Mouse (Mus musculus) hindbrain, embryonic 11.5 days (tissue): ENCODE results near the gene Etv6. TPM values are rescaled to one million over a fixed set of nuclear protein-coding genes. Genes with fewer than 3 reads are reported as not detected.

Source experiments
- ATAC-seq: fragments of 200-750 bp; cut with Nextera tagmentation; 2 replicates; pipeline ENCODE4 v1.8.0; 2017; ENCODE audit warnings: mild to moderate bottlenecking, moderate TSS enrichment, moderate library complexity; ENCODE audit not compliant: low FRiP score
- DNase-seq: peaks from one replicate; pipeline ENCODE4 v3.0.0-alpha.2; 2015; ENCODE audit warnings: low spot score
- H3K27ac ChIP-seq: fragments of 300-500 bp; sonication (generic); 2 replicates; pipeline ENCODE4 v1.5.1; 2014; ENCODE audit warnings: mild to moderate bottlenecking, low read depth, low read length
- H3K27me3 ChIP-seq: fragments of 300-500 bp; sonication (generic); 2 replicates; pipeline ENCODE4 v1.6.1; 2014; ENCODE audit warnings: mild to moderate bottlenecking, low read length, moderate library complexity, mixed read lengths; ENCODE audit not compliant: control insufficient read depth, insufficient read depth
- H3K36me3 ChIP-seq: fragments of 300-500 bp; sonication (generic); 2 replicates; pipeline ENCODE4 v1.6.1; 2014; ENCODE audit warnings: mild to moderate bottlenecking, low read length, moderate library complexity, mixed read lengths; ENCODE audit not compliant: control insufficient read depth, insufficient read depth
- H3K4me1 ChIP-seq: fragments of 300-500 bp; sonication (generic); replicated peaks from 2 replicates; pipeline ENCODE4 v1.6.1; 2014; ENCODE audit warnings: low read length, mixed read lengths; ENCODE audit not compliant: control insufficient read depth, insufficient read depth
- H3K4me2 ChIP-seq: fragments of 300-500 bp; sonication (generic); replicated peaks from 2 replicates; pipeline ENCODE4 v1.6.1; 2014; ENCODE audit warnings: mild to moderate bottlenecking, low read depth, low read length
- H3K4me3 ChIP-seq: fragments of 300-500 bp; sonication (generic); 2 replicates; pipeline ENCODE4 v1.5.1; 2014; ENCODE audit warnings: low read depth, low read length
- H3K9ac ChIP-seq: fragments of 300-500 bp; sonication (generic); 2 replicates; pipeline ENCODE4 v1.6.1; 2014; ENCODE audit warnings: low read depth, low read length
- H3K9me3 ChIP-seq: fragments of 300-500 bp; sonication (generic); 2 replicates; pipeline ENCODE4 v1.6.1; 2016; ENCODE audit warnings: low read length; ENCODE audit not compliant: control insufficient read depth
- WGBS: fragments of 180-500 bp; shearing (Covaris S2); extraction: QIAGEN DNeasy Blood & Tissue Kit; methylation state at CpG from one replicate; pipeline ENCODE4 v1.1.7; 2014; 5-methylcytosine and 5-hydroxymethylcytosine counted together
- polyA plus RNA-seq: library from polyadenylated mRNA; unstranded; fragments of >200 nt; fragmentation: Nextera tagmentation; extraction: Ambion mirVana; gene quantifications from 2 replicates; pipeline ENCODE4 v1.2.1, GENCODE M21; 2014

The Etv6 gene
- polyA plus RNA-seq, 1 experiment from 2014 or later: 13.0 TPM

DNA sequence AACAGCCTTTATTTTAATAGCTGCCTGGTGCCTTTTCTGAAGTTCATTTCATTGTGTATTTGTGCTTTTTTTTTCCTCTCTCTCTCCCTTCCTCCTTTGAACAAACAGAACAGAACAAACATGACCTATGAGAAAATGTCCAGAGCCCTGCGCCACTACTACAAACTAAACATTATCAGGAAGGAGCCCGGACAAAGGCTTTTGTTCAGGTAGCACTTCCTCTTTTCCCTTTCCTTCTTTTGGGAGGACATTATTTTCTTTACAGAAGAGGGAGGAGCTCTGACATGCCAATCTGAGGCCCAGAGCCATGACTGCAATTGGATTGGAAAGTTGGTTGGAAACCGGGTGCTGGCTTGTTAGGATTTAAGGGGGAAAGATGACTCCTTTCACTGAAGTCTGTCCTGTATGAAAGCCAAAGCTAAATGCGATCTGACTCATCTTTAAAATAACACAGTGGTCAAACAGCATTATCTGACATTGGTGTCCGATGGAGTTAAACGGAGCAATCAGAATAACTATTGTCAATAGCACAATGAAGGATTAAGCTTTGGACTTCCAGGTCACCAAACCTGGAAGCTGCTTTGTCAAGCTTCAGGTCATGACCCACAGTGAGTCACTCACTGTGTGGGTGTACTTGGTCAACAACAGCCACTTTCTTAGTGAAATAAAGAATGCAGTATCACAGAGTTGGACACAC lies 227.6 kb downstream of the Etv6 start:
- H3K36me3 ChIP-seq: 0 out of 2 replicates have a peak, but pooled peaks cover 7% of the 10 kb centered on the region
- no peaks in the 10 kb centered on the region for H3K9me3 ChIP-seq
- H3K9ac ChIP-seq: no peak overlapping the region
- no peaks in the 10 kb centered on the region for H3K4me1 ChIP-seq
- WGBS: 69% methylated on average over 6 of the region's 6 CpGs
- H3K4me2 ChIP-seq: no peak overlapping the region
- no peak for ATAC-seq
- DNase-seq: no peak
- H3K27me3 ChIP-seq: no peaks in the 10 kb centered on the region
- H3K27ac ChIP-seq: no peak overlapping the region
- H3K4me3 ChIP-seq: no peak overlapping the region

- H3K36me3 ChIP-seq: no peaks in the 10 kb centered on the region
- no peaks in the 10 kb centered on the region for H3K4me1 ChIP-seq
- 94% methylated on average over 2 of the region's 2 CpGs for WGBS
- H3K9me3 ChIP-seq: no peaks in the 10 kb centered on the region
- no peak overlapping the region for H3K27ac ChIP-seq
- no peak overlapping the region for H3K4me3 ChIP-seq
- no peak for ATAC-seq
- H3K27me3 ChIP-seq: no peaks in the 10 kb centered on the region
- no peak overlapping the region for H3K4me2 ChIP-seq
- H3K9ac ChIP-seq: no peak overlapping the region
- DNase-seq: no peak
Measured at GRCm38 (mm10) chr6:134273884-134274283, 238.4 kb downstream of the Etv6 start.

- no peaks in the 10 kb centered on the region for H3K4me1 ChIP-seq
- H3K36me3 ChIP-seq: no peaks in the 10 kb centered on the region
- WGBS: 76% methylated on average over 2 of the region's 2 CpGs
- H3K9ac ChIP-seq: no peak overlapping the region
- ATAC-seq (no peak), DNase-seq (no peak)
- no peak overlapping the region for H3K27ac ChIP-seq
- no peak overlapping the region for H3K4me3 ChIP-seq
- no peaks in the 10 kb centered on the region for H3K27me3 ChIP-seq
- no peaks in the 10 kb centered on the region for H3K9me3 ChIP-seq
- H3K4me2 ChIP-seq: no peak overlapping the region
Measured at GRCm38 (mm10) chr6:134276954-134277353, 241.5 kb downstream of the Etv6 start.

- Histone ChIP-seq H3K4me3 (no peak overlapping the region), H3K27me3 (no peaks in the 10 kb centered on the region), H3K36me3 (no peaks in the 10 kb centered on the region), H3K9ac (no peak overlapping the region), H3K4me2 (no peak overlapping the region), H3K9me3 (no peaks in the 10 kb centered on the region), H3K27ac (no peak overlapping the region), H3K4me1 (no peaks in the 10 kb centered on the region)
- WGBS: 82% methylated on average over 3 of the region's 3 CpGs
- DNase-seq: no peak
- no peak for ATAC-seq
Measured at GRCm38 (mm10) chr6:134282095-134282494, 246.6 kb downstream of the Etv6 start.

GRCm38 (mm10) chr6:134291823-134292222 lies 256.3 kb downstream of the Etv6 start:
- Histone ChIP-seq H3K4me1 (no peaks in the 10 kb centered on the region), H3K4me2 (no peak overlapping the region), H3K27me3 (no peaks in the 10 kb centered on the region), H3K9ac (no peak overlapping the region), H3K36me3 (no peaks in the 10 kb centered on the region), H3K9me3 (no peaks in the 10 kb centered on the region), H3K4me3 (no peak overlapping the region), H3K27ac (no peak overlapping the region)
- DNase-seq (no peak), ATAC-seq (no peak)
- 89% methylated on average over 3 of the region's 3 CpGs for WGBS

GRCm38 (mm10) chr6:134292404-134292803 lies 256.9 kb downstream of the Etv6 start:
- 91% methylated on average over 5 of the region's 5 CpGs for WGBS
- Histone ChIP-seq H3K4me1 (no peaks in the 10 kb centered on the region), H3K27ac (no peak overlapping the region), H3K4me3 (no peak overlapping the region), H3K4me2 (no peak overlapping the region), H3K27me3 (no peaks in the 10 kb centered on the region), H3K9me3 (no peaks in the 10 kb centered on the region), H3K36me3 (no peaks in the 10 kb centered on the region), H3K9ac (no peak overlapping the region)
- ATAC-seq (no peak), DNase-seq (no peak)

- 52% methylated on average over 9 of the region's 9 CpGs for WGBS
- ATAC-seq (no peak), DNase-seq (no peak)
- no peak overlapping the region for H3K9ac ChIP-seq
- no peak overlapping the region for H3K27ac ChIP-seq
- H3K27me3 ChIP-seq: no peaks in the 10 kb centered on the region
- H3K4me3 ChIP-seq: no peak overlapping the region
- H3K36me3 ChIP-seq: no peaks in the 10 kb centered on the region
- H3K4me1 ChIP-seq: no peaks in the 10 kb centered on the region
- H3K9me3 ChIP-seq: no peaks in the 10 kb centered on the region
- H3K4me2 ChIP-seq: no peak overlapping the region
Measured at GRCm38 (mm10) chr6:134293615-134294508, 258.4 kb downstream of the Etv6 start.

DNA sequence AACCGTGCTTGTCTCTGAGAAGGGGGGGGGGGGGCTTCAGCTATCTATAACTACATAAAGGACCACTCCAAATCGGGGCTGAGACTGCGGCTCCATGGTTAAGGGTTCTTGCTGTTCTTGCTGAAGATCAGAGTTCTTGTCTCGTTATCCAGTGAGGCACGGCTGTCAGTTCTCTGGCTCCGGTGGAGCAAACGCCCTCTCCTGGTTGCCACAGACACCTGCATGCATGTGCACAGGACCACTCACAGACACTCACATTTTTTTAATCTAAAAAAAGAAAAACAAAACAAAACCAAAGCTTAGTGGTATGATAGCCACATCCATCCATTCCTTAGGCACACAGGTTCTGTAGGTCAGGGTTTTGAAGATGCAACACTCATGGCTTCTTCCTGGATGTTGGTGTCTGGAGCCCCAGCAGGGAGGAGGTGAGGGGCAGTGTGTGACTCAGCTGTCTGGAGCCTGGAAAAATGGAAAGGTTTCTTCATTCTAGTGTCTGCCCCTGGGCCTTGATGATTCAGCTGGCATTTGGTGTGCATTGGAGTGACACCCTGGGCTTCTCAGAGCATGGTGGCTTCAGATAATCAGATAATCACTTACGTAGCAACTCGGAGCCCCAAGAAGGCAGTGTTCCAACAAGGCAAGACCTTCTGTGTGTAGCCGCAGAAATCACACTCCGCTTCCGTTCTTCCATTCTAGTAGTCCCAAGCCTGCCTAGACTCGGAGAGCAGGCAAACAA lies 262.6 kb downstream of the Etv6 start:
- no peak overlapping the region for H3K4me2 ChIP-seq
- H3K27me3 ChIP-seq: no peaks in the 10 kb centered on the region
- no peak overlapping the region for H3K27ac ChIP-seq
- no peak for ATAC-seq
- no peaks in the 10 kb centered on the region for H3K36me3 ChIP-seq
- no peak for DNase-seq
- no peak overlapping the region for H3K4me3 ChIP-seq
- no peaks in the 10 kb centered on the region for H3K9me3 ChIP-seq
- H3K9ac ChIP-seq: no peak overlapping the region
- 87% methylated on average over 13 of the region's 13 CpGs for WGBS
- H3K4me1 ChIP-seq: no peaks in the 10 kb centered on the region
